Mouse (Mus musculus): ENCODE measurements around the gene Gm11077.

The Gm11077 gene

DNA sequence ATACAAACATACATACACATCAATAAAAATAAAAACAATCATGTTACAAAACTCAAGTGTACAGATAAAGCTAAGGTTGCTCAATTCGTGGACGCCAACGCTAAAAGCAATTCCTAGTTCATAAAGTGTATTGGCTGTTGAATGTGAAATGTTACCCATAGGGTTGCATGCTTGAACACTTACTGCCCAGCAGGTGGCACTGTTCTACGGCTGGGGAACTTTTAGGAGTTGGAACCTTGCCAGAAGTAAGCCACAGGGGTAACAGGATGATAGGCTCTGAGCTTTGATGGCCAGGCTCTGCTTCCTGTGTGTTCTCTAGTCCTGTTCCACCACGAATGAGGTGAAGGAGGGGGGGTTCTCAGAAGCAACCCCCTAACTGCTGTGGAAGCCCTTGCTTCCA is at the start of gene Gm11077:
Gene Gm11077 (plus strand): TSS at position 13 of the 400 bp plus-strand sequence.
- DNase-seq = no peak

DNA sequence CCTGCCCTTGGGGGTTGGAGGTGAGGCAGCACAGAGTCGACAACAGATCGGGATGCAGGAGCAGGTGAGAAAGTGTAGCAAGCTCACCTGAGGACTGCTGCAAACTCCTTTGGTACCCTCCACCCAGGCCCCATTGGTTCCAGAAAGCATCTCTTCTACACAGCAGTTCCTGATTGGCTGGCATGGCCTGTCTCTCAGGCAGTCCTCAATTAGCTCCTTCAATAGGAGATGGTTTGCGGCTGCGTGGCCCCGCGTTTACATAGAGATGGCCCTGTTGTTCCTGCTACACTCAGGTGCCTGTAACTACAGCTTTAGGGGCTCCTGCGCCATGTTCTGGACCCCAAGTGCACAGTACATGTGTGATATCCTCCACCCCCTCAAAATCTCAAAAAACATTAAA is 48.4 kb upstream of the Gm11077 start:
- DNase-seq = no peak

DNA sequence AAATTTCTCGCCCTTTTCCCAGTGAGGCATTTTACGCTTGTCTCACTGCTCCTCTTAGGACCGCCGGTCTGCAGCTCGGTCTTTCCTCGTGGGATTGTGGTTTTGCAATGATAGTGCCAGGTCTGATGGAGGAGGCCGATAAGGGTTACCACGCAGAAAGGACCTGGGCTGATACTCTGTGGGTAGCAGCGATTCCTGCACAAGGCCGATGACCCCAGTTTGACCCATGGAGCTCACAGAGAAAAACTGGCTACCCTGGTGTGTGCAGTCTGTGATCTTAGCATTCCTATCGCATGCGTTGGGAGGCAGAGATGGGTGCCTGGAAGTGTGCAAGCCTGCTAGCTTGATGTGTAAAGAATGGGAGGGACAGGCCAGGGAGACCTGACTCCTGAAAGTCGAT is 46.3 kb upstream of the Gm11077 start:
- DNase-seq = no peak

DNA sequence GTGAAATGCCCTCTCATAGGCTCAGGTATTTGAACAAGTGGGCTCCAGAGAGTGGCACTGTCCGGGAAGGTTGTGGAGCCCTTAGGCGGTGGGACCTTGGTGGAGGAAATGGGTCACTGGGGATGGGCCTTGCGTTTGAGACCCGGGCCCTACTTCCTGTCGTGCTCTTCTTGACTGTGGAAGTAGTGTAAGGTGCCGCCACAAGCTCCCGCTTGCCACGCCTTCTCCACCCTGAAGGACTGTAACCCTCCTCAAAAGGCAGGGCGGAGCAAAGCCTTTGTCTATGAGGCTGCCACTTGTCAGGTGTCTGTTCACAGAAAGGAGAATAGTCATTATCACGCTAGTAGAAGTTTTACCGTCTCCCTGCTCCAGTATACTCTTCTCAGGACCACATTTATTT is 44.7 kb upstream of the Gm11077 start:
- DNase-seq = no peak

DNA sequence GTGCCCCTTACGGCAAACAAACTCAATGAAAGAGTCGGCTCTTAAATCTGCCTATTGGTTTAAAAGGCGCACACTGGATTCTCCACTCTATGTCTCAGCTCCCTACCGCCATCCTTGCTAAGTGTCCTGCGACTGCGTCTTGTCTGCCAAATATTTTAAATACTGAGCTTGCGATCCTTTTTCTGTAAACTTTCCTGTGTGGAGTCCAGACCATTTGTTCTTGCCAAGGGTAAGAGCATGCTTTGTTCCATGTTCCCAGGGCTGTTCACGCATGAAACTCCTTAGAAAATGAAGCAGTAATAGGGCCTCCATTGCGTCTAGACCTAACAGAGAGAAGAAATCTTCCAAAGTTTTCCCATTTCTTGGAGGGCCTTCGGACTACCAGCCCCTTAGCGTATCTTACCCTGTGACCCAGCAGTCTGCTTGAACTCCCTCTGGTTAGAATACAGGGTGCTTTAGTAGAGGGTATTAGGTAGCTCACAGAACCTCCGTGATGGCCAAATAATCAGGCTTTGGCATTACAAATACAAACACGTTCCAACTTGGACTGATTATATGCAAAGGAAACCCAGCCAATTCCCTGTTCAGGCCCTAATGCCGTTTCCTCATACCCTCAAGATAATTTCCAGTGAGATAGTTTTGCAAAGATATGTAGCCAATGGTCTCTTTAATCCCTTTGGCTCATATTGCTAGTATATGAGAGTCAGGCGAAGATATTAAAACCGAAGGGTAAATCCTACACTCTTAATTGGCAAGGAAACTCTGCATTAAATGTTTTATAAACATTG is 39.3 kb upstream of the Gm11077 start:
- DNase-seq = no peak

DNA sequence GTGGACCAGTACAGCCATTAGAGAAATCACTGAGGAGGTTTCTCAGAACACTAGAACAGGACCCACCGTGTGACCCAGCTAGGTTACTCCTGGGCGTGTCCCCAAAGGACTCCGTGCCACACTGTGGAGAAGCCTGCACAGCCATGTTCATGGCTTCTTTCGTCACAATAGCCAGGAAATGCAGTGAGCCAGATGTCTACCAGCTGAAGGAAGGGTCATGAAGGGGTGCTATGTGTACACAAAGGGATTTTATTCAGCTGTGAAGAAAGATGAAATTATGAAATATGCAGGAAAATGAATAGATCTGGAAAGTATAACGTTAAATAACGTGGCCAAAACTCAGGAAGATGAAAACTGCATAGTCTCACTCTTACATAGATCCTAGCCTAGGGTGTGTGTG is 36.9 kb upstream of the Gm11077 start:
- no peak for DNase-seq

DNA sequence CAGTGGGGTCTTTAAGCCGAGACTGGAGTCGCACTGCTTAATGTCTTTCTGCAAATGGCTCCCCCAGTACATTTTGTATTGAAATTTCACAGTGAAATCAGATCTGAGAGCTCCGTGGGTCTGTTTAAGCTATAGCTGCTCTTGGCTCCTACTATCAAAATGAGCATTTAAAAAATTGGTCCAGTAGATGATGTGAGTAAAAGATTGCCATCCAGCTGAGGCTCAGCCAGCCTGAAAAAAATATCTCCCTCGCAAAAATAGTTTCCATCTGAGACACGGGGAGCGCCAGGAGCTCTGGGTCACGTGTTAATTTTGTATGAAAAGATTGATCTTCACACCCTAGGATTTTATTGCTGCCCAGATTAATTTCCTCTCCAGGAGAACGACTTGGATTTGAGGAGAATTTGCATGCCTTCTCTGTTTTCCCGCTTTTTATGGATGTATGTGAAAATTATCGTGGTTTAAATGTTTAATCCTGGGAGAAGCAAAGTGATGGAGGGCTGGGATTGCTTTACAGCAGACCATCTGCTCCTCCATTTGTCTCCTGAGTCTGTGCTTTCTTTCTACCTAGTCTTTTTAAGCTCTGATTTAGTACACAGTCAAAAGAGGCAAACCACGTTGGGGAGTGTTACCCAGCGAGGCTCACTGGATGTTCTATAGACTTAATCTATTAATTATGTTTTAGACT is 32.7 kb upstream of the Gm11077 start:
- no peak for DNase-seq

DNA sequence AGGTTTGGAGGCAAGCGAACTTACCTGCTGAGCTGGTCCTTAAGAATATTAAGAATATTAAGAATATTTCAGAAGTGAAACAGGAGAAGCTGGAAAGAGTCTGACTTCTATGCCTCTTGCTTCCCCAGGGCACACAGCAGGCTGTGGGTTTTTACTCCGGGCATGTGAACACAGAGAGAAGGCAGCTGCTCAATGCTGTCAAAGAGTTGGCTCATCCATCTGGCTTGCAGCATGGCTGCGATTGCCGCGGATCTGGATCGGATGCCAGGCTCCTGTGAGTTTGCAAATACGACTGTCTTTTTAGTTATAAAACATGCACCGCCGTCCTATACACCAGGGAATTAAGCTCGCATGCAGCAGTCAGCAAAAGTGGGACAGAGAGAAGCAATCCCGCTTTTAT is 31.1 kb upstream of the Gm11077 start:
- no peak for DNase-seq

DNA sequence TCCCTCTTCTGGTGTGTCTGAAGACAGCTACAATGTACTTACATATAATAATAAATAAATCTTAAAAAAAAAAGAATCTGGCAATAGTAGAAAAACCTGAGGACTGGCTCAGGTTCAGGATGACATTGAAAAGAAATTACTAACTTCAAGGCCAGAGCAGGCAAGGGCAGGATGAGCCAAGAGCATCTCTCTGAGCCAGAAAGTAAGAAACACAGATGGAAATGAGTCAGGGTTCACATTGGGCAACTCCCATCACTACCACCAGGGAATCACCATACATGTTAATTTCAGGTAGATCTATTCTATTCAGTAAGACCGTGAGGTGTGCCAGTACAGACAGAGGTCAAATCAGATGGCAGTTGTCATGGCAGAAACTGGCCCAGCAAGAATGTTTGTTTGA is 30.5 kb upstream of the Gm11077 start:
- DNase-seq = no peak

DNA sequence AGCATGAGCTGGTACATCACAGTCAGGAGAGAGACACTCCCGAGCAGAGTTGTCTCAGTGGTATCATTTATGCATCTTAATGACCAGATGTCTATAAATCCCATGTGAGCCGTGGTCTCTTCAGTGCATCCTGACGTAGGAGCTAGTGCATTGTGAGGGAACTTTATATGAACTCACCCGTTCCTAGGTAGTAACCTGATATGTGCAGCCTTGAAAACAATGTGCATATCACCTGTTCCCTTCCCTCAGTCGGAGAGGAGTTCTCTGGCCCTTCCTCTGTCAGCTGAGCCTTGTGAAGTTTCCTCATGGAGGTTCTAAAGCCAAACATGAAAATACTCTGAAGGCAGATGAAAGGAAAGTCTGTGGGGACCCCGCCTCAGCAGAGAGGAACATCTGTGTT is 27.8 kb upstream of the Gm11077 start:
- no peak for DNase-seq

DNA sequence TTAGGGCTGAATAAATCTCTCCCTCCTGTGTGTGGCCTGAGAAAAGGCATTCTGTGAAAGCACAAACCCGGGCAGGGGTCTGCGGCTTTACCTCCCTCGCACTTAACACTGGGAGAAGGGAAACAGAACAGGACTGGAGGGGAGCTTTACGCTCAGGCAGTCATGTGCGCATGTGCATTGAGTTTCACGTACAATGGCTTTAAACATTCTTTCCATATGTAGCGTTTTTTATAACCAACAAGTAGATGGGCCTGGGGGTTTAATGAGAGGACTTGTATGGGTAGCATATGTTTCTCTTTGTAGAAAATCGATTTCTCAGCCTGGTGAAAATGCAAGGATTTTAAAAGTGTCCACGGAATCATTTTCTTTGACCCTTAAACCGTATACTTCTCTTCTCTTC is 24.0 kb upstream of the Gm11077 start:
- DNase-seq = no peak

DNA sequence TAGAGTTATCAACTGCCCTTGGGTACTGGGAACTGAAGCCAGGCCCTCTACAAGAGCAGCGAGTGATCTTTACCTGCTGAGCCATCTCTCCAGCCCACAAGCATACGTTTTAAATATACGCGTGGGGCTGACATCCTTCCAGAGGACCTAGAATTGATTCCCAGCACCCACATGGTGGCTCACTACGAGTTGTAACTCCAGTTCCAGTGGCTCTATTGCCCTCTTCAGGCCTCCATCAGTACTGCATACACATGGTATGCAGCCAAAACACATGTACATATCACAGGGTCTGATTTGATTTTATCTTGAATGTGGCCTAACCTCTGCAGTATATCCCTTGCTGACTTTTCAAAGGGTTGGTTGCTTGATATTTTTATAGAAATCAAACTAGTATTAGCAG is 23.0 kb upstream of the Gm11077 start:
- DNase-seq = no peak

DNA sequence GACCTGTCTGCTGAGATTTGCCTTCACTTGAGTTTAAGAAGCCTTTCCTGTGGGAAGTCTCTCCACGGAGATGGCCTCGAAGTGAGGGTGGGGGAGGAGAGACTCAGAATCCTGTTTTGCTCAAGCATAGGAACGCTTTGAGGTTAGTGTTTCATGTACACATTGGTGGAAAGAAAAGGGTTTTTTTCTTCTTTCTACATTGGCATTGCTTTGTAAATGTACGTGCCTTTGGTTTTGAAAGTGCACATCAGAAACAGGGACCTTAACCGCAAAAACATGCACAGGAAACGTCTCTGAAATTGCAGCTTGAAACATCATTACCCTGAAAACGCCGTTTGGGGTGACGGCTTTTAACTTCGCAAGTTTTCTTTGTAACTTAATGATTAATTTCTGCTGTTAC is 21.0 kb upstream of the Gm11077 start:
- DNase-seq = no peak

DNA sequence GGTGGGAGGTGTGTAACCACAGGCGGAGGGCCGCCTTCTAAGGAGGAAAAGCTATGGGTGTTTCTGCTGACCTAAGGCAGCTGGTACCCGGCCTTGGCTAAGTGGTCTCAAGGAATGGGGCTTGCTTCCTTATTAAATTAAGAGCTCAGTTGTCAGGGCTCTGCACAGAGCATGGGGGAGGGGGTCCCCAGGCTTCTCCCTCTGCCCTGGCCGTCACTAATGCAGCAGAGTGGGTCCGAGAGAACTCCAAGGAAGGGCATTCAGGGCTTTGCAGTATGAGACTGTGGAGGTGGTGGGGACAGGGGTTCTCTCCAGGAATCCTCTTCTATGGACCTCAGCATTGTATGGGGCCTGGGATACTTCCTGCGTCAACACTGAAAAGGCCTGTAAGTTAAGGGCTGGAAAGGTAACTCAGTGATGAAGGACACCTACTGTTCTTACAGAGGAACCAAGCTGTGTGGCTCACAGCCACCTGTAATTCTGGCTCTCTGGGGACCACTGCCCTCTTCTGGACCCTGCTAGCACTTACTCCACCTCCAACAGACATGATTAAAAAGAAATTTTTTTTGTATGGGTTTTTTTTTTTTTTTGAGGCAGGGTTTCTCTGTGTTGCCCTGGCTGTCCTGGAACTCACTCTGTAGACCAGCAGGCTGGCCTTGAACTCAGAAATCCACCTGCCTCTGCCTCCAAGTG is 19.5 kb upstream of the Gm11077 start:
- DNase-seq = no peak

DNA sequence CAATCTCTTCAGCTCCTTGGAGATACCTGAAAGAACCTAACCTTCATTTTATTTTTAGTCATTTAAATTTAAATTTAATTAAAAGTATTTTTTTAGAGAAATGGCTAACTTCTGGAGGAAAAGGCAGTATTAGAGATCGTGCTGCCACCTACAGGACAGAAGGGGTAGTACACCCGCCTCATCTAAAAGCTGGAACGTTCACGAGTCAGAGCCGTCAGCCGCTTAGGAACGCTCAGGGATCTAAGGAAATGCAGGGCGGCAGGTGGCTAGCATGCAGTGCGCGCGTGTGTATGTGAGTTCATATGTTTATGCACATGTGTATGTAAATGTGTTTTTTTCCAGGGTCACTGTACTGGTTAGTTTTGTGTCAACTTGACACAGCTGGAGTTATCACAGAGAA is 16.3 kb upstream of the Gm11077 start:
- peak; percentile 73 for DNase-seq

DNA sequence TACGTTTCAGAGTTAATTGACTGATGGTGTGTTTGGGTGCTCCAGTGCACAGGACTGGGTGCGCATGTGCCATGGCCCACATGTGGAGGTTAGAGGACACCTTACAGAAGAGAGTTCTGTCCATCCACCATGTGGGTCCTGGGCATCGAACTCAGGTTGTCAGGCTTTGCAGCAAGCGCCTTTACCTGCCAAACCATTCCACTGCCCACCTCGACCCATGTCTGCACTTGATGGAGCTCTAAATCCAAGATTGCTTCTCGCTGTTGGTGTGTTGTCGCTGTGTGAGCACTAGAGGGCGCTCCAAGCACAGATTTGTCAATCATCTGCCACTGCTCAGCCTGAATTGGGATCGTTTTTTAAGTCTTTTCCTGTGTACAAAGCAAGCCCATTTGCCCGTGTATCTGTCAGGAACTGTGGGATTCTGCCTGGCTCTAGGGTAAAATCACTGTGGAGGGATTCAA is 14.1 kb upstream of the Gm11077 start:
- peak; percentile 70 for DNase-seq

DNA sequence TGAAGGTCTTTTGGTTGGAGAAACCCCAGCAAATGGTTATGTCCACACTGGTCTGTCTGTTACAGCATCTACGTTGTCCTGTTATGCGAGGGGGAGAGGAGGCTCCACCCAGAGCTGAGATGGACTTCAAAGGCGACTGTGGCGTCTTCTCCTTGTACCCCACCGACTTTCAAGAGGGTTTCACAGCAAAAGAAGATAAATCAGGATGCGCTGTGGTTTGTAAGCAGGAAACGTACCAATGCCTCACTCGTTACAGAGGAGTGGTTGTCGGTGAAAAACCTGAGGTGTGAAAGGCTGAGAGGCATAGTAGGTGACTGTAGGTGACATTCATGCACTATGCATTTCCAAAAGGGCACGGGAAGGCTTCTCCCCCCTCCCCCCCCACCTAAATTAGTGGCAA is 7.0 kb upstream of the Gm11077 start:
- DNase-seq = no peak

DNA sequence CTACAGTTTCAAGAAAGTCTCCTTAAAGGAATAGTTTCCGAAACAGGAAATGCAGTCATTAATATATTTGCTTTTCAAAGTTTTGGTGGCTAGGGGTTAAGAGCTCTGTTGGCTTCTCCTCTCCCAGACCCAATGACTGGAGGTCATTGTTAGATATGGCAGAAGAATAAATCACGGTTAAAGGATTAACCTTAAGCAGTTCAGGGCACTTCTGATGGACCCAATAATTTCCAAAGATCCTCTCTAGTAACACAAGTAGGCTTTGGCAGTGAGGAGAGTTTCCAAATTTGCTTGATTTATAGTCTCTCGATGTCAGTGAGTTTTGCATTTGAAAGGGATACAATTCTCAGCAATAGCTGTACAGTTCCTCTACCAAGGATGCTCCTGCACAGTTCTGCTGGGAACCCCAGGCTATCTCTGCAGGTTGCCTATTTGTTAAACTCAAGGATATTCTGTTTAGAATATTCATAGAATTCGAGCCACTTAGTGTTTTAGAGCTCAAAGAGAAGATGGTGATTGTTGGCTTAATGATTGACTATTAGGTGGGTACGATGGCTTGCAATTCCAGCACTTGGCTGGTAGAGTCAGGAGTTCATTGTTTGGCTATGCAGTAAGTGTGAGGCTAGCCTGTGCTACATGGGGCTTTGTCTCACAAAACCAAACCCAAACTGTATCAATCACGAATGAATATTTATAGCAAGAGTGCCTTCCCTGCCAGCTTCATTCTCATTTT is 1.8 kb downstream of the Gm11077 start:
- no peak for DNase-seq

DNA sequence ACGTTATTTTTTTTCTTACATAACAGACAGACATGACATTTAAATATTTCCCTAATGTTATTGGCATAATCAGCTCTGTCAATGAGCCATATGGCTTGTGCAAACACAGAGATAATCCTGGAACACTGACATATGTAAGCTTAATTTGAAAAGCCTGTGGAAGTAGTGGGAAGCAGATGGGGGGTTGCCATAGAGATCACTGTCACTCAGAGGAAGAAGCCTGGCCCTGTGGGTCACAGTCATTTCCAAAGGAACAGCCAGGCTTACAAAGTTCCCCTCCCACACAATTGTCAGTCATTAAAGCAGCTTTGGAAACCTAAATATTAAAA is 2.3 kb downstream of the Gm11077 start:
- no peak for DNase-seq

DNA sequence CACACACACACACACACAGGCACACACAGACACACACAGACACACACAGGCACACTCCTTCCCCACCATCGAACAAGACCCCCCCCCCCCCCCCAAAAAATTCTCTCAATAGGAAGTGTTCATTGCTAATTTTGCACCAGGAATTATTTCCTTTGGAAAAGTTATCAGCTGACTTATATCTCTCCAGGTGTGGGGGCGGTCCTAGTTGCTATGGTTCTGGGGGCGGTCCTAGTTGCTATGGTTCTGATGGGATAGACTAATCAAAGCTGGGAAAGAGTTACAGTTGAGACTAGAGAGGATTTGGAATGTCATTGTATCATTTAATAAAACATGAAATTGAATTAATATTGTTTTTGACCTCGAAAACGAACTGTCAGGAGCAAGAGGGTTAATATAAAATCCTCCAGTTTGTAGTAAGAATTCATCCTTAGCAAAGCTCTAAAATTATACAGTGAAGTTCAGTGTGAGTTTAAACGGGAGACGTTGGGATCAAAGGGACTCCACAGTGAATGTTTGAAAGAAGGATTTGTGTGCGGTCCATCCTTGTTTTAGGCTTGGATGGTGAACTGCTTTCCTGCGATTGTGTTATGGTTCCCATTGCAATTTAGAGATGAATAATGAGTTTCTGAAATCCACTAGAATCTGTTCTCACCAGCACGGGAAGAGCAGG is 4.0 kb downstream of the Gm11077 start:
- no peak for DNase-seq

DNA sequence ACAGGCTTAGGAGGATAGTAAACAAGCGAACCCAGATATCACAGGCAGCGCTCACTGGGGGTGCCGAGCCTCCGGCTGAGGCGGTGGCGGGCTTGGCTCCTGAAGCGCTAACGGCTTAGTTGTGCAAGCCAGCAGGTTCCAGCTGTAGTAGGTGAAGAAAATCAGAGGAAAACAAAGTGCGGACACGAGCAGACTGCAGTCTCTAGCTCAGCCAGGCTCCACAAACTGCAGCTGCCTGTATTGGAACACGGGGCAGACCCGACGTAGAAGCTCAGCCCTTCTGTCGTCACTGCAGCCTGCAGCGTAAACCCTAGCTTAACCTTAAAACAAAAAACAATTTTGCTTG is 4.5 kb downstream of the Gm11077 start:
- no peak for DNase-seq

DNA sequence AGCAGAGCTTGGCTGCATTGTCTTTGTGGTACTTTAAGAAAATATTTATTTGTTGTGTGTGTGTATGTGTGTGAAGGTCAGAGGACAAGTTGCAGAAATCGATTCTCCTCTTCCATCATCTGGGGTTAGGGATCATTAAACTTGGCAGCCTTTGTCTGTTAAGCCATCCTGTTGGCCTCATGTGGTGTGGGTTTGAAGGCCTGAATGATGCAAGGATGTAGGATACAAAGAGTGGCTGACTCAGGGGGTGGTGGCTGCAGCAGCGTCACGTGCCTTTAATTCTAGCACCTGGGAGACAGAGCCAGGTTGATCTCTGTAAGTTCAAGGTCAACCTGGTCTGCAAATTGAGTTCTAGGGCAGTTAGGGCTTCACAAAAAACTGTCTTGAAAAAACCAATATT is 16.5 kb downstream of the Gm11077 start:
- DNase-seq = no peak

DNA sequence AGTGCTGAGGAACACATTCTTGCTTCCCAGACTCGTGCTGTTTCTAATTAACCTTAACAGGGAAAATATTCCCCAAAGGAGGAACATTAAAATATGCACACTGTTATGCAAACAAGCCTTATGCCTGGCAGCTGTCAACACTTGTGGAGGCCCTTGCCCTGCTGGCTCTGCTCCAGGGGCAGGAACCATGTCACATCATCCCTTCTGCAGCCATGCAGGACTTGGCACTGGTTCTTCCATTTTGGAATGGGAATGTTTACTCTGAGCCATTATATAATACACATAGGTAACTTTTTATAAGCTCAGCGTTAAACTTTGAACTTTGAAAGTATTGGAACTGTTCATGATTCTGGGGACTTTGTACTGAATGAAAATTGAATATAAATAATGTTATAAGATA is 18.5 kb downstream of the Gm11077 start:
- DNase-seq = peak; percentile 5

All from kidney, adult 18-20 months (tissue).